Mouse (Mus musculus) heart, embryonic 12.5 days (tissue): Measurements from ENCODE around the gene Ipo13. TPM values are rescaled to one million over a fixed set of nuclear protein-coding genes. Genes with fewer than 3 reads are reported as not detected.

Experiments used
- ATAC-seq: fragments of 200-750 bp; cut with Nextera tagmentation; 2 replicates; pipeline ENCODE4 v1.8.0; 2017; ENCODE audit warnings: moderate TSS enrichment, moderate library complexity; ENCODE audit not compliant: insufficient number of reproducible peaks, low FRiP score
- H3K27ac ChIP-seq: fragments of 300-500 bp; sonication (generic); 2 replicates; pipeline ENCODE4 v1.5.1; 2016; ENCODE audit warnings: mild to moderate bottlenecking, moderate library complexity; ENCODE audit not compliant: poor library complexity, severe bottlenecking
- H3K27me3 ChIP-seq: fragments of 300-500 bp; sonication (generic); replicated peaks from 2 replicates; pipeline ENCODE4 v1.6.1; 2016; ENCODE audit warnings: mild to moderate bottlenecking, moderate library complexity
- H3K36me3 ChIP-seq: fragments of 300-500 bp; sonication (generic); 2 replicates; pipeline ENCODE4 v1.6.1; 2016; ENCODE audit warnings: mild to moderate bottlenecking, moderate library complexity
- H3K4me1 ChIP-seq: fragments of 300-500 bp; sonication (generic); replicated peaks from 2 replicates; pipeline ENCODE4 v1.6.1; 2016; ENCODE audit warnings: mild to moderate bottlenecking
- H3K4me2 ChIP-seq: fragments of 300-500 bp; sonication (generic); 2 replicates; pipeline ENCODE4 v1.6.1; 2016; ENCODE audit warnings: mild to moderate bottlenecking, moderate library complexity
- H3K4me3 ChIP-seq: fragments of 300-500 bp; sonication (generic); 2 replicates; pipeline ENCODE4 v1.5.1; 2016; ENCODE audit warnings: mild to moderate bottlenecking
- H3K9ac ChIP-seq: fragments of 300-500 bp; sonication (generic); 2 replicates; pipeline ENCODE4 v1.6.1; 2016; ENCODE audit warnings: mild to moderate bottlenecking, moderate library complexity
- H3K9me3 ChIP-seq: fragments of 300-500 bp; sonication (generic); replicated peaks from 2 replicates; pipeline ENCODE4 v1.6.1; 2016; ENCODE audit warnings: mild to moderate bottlenecking, moderate library complexity
- WGBS: fragments of 180-500 bp; shearing (Covaris S2); methylation state at CpG from one replicate; pipeline ENCODE4 v1.1.7; 2016; 5-methylcytosine and 5-hydroxymethylcytosine counted together
- polyA plus RNA-seq: library from polyadenylated mRNA; unstranded; fragments of >200 nt; fragmentation: Nextera tagmentation; extraction: Ambion mirVana; gene quantifications from 2 replicates; pipeline ENCODE4 v1.2.1, GENCODE M21; 2016

The Ipo13 gene
- polyA plus RNA-seq, 1 experiment from 2014 or later = 43.0 TPM

- no peaks in the 10 kb centered on the region for H3K9me3 ChIP-seq
- H3K4me1 ChIP-seq = peaks cover 25% of the 10 kb centered on the region
- peaks cover 38% of the 10 kb centered on the region for H3K36me3 ChIP-seq
- peak within 1 kb of the TSS; percentile 57; the same call in 1 of the 2 replicates for H3K27ac ChIP-seq
- peak within 1 kb of the TSS; percentile 94 for H3K4me2 ChIP-seq
- WGBS = under 1% methylated on average over 50 of the region's 103 CpGs
- no peaks in the 10 kb centered on the region for H3K27me3 ChIP-seq
- ATAC-seq = peak; percentile 43
- peak within 1 kb of the TSS; percentile 93 for H3K9ac ChIP-seq
- peak within 1 kb of the TSS; percentile 96 for H3K4me3 ChIP-seq
Observed at GRCm38 (mm10) chr4:117882701-117883691, 31.8 kb downstream of the Ipo13 start, which contains the start of gene B4galt2. Gene B4galt2 (minus strand): TSS chr4:117883487.

DNA sequence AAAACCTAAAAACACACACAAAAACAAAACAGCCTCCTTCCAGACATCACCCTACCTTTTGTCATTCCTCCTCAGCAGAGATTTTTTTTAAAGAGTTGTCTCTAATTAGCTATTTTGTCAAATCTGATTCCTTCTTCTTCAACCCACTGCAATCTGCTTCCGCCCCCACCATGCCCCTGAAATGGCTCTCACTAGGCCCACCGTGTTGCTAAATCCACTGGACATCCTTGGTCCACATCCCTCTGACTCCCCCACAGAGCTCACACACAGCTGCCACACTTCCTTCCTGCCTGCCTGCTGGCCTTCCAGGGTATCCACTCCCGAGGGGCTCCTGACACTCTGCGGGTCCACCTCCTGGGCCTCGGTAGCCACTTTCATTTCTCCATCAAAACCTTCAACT, 36.1 kb downstream of the Ipo13 start:
- no peak overlapping the region for H3K4me3 ChIP-seq
- peaks cover 10% of the 10 kb centered on the region for H3K4me1 ChIP-seq
- H3K27ac ChIP-seq = no peak overlapping the region
- ATAC-seq = no peak
- no peak overlapping the region for H3K4me2 ChIP-seq
- H3K9me3 ChIP-seq = no peaks in the 10 kb centered on the region
- H3K9ac ChIP-seq = no peak overlapping the region; the same call in 1 of the 2 replicates
- H3K27me3 ChIP-seq = no peaks in the 10 kb centered on the region
- peaks cover 50% of the 10 kb centered on the region for H3K36me3 ChIP-seq
- WGBS = 63% methylated on average over 5 of the region's 5 CpGs

- 47% methylated on average over 10 of the region's 10 CpGs for WGBS
- peaks cover 8% of the 10 kb centered on the region for H3K4me1 ChIP-seq
- H3K9ac ChIP-seq = no peak overlapping the region
- H3K27ac ChIP-seq = no peak overlapping the region
- no peaks in the 10 kb centered on the region for H3K27me3 ChIP-seq
- H3K36me3 ChIP-seq = peaks cover 54% of the 10 kb centered on the region
- no peak overlapping the region for H3K4me3 ChIP-seq
- H3K4me2 ChIP-seq = no peak overlapping the region
- ATAC-seq = no peak
- H3K9me3 ChIP-seq = no peaks in the 10 kb centered on the region
Observed at GRCm38 (mm10) chr4:117878301-117878700, 36.5 kb downstream of the Ipo13 start.

- Histone ChIP-seq H3K36me3 (peaks cover 39% of the 10 kb centered on the region), H3K27ac (no peak overlapping the region), H3K4me3 (no peak overlapping the region), H3K4me1 (peaks cover 22% of the 10 kb centered on the region), H3K9me3 (no peaks in the 10 kb centered on the region), H3K9ac (no peak overlapping the region), H3K4me2 (no peak overlapping the region), H3K27me3 (peaks cover 18% of the 10 kb centered on the region)
- WGBS = 94% methylated on average over 9 of the region's 9 CpGs
- ATAC-seq = no peak
Observed at GRCm38 (mm10) chr4:117873615-117874014, 41.2 kb downstream of the Ipo13 start.

- Histone ChIP-seq H3K4me2 (peak within 1 kb of the TSS; percentile 76), H3K36me3 (peaks cover 36% of the 10 kb centered on the region), H3K27me3 (peaks cover 26% of the 10 kb centered on the region), H3K9ac (0 out of 2 replicates have a peak within 1 kb of the TSS, but pooled peaks have one; percentile 30), H3K4me1 (peaks cover 22% of the 10 kb centered on the region), H3K27ac (no peak within 1 kb of the TSS), H3K9me3 (no peaks in the 10 kb centered on the region), H3K4me3 (peak within 1 kb of the TSS; percentile 34)
- ATAC-seq = peak; percentile 34; the same call in 1 of the 2 replicates
- 6% methylated on average over 14 of the region's 14 CpGs for WGBS
Observed at GRCm38 (mm10) chr4:117872471-117872886, 42.3 kb downstream of the Ipo13 start, which contains the start of gene Ccdc24. Gene Ccdc24 (minus strand): TSS chr4:117872557.

DNA sequence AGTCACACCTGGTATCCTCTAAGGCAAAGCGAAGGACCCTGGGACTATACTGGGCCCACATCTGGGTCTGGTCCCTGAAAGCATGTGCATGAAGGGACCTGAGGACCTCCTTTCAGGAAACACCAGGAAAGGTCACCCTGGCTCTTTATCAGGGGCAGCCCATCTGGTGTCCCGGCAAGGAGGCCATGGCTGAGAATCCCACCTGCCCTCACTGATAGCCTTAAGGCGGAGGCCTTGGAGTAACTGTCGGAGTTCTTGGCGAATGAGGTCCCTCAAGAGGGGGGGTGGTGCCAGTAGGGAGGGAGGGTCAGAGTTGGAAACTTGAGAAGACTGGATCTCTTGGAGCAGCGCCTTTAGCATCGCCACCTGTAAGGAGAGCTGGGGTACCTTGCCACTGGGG, 43.0 kb downstream of the Ipo13 start:
- Histone ChIP-seq H3K27me3 (peaks cover 32% of the 10 kb centered on the region), H3K9ac (0 out of 2 replicates have a peak overlapping the region, but pooled peaks have one; percentile 8), H3K27ac (no peak overlapping the region), H3K4me2 (peak overlapping the region; percentile 76), H3K4me3 (no peak overlapping the region), H3K9me3 (no peaks in the 10 kb centered on the region), H3K36me3 (peaks cover 29% of the 10 kb centered on the region), H3K4me1 (peaks cover 22% of the 10 kb centered on the region)
- no peak for ATAC-seq
- 44% methylated on average over 7 of the region's 7 CpGs for WGBS

GRCm38 (mm10) chr4:117870437-117870836, 44.4 kb downstream of the Ipo13 start:
- no peaks in the 10 kb centered on the region for H3K9me3 ChIP-seq
- H3K9ac ChIP-seq = no peak overlapping the region
- peaks cover 32% of the 10 kb centered on the region for H3K27me3 ChIP-seq
- ATAC-seq = no peak
- H3K4me2 ChIP-seq = no peak overlapping the region
- H3K27ac ChIP-seq = no peak overlapping the region
- H3K4me1 ChIP-seq = peaks cover 29% of the 10 kb centered on the region
- no peak overlapping the region for H3K4me3 ChIP-seq
- 50% methylated on average over 1 of the region's 1 CpGs for WGBS
- H3K36me3 ChIP-seq = peaks cover 17% of the 10 kb centered on the region

GRCm38 (mm10) chr4:117869317-117869716, 45.5 kb downstream of the Ipo13 start:
- H3K36me3 ChIP-seq = peaks cover 12% of the 10 kb centered on the region
- H3K4me1 ChIP-seq = peaks cover 29% of the 10 kb centered on the region
- no peaks in the 10 kb centered on the region for H3K9me3 ChIP-seq
- no peak overlapping the region for H3K4me2 ChIP-seq
- ATAC-seq = no peak
- no peak overlapping the region for H3K9ac ChIP-seq
- peaks cover 38% of the 10 kb centered on the region for H3K27me3 ChIP-seq
- H3K4me3 ChIP-seq = no peak overlapping the region
- no peak overlapping the region for H3K27ac ChIP-seq
- 70% methylated on average over 9 of the region's 9 CpGs for WGBS

DNA sequence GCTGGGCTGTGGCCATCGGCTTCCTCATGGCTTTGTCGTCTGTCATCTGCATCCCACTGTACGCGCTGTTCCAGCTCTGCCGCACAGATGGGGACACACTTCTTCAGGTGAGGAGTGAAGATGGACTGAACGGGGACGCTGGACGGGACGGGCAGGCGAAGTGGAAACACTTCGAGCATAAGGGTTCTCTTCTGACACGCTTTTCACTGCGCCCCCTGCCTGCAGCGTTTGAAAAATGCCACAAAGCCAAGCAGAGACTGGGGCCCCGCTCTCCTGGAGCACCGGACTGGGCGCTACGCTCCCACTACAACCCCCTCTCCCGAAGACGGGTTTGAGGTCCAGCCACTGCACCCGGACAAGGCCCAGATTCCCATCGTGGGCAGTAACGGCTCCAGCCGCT, 47.0 kb downstream of the Ipo13 start:
- peaks cover 38% of the 10 kb centered on the region for H3K27me3 ChIP-seq
- H3K9ac ChIP-seq = peak overlapping the region; percentile 3
- no peak overlapping the region for H3K27ac ChIP-seq
- H3K4me1 ChIP-seq = peaks cover 25% of the 10 kb centered on the region
- no peak overlapping the region for H3K4me3 ChIP-seq
- WGBS = 17% methylated on average over 24 of the region's 24 CpGs
- peak overlapping the region; percentile 18 for H3K4me2 ChIP-seq
- H3K36me3 ChIP-seq = no peaks in the 10 kb centered on the region
- H3K9me3 ChIP-seq = no peaks in the 10 kb centered on the region
- ATAC-seq = no peak

GRCm38 (mm10) chr4:117867000-117867399, 47.8 kb downstream of the Ipo13 start:
- ATAC-seq = no peak
- no peak overlapping the region for H3K9ac ChIP-seq
- no peak overlapping the region for H3K4me3 ChIP-seq
- peaks cover 21% of the 10 kb centered on the region for H3K4me1 ChIP-seq
- H3K27me3 ChIP-seq = peaks cover 38% of the 10 kb centered on the region
- 63% methylated on average over 6 of the region's 6 CpGs for WGBS
- no peaks in the 10 kb centered on the region for H3K9me3 ChIP-seq
- H3K36me3 ChIP-seq = no peaks in the 10 kb centered on the region
- H3K4me2 ChIP-seq = no peak overlapping the region
- H3K27ac ChIP-seq = no peak overlapping the region

DNA sequence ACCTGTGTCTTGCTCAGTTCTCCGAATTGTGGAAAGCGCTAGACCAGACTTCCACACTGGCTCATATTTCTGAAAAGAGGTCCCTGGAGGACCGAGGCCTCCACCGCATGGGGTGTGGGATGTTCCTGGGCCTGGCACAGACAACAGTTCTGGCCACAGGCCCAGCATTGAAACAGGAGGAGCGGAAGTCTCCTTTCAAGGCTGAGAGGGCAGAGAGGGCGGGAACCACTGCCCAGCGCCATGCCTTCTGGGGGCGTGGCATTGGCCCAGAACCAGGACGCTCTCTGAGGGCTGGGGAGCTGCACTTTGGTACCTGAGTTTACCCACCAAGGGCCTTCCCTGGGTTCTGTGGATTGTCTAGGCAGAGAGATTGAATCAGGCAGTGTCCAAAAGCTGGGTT, 48.7 kb downstream of the Ipo13 start:
- no peaks in the 10 kb centered on the region for H3K36me3 ChIP-seq
- H3K9ac ChIP-seq = no peak overlapping the region
- peak; percentile 30; the same call in 1 of the 2 replicates for ATAC-seq
- H3K9me3 ChIP-seq = no peaks in the 10 kb centered on the region
- peaks cover 12% of the 10 kb centered on the region for H3K4me1 ChIP-seq
- no peak overlapping the region for H3K4me3 ChIP-seq
- WGBS = 66% methylated on average over 9 of the region's 9 CpGs
- H3K4me2 ChIP-seq = no peak overlapping the region
- no peak overlapping the region for H3K27ac ChIP-seq
- peaks cover 38% of the 10 kb centered on the region for H3K27me3 ChIP-seq
